Mouse (Mus musculus) CD8-positive naive resting alpha-beta T cell, adult 2 months (primary cell): ENCODE data around the gene Tmem106c.
A peak's percentile ranks its signal among the peaks of the same experiment; 100 is the strongest.

Experiments
- DNase-seq, 2 experiments: peaks; one replicate each; pipeline ENCODE4 v3.0.0; 2022; ENCODE audit warnings: low read depth in 2 of 2, low spot score in 2 of 2

Gene Tmem106c

GRCm38 (mm10) chr15:97963989-97964835, at the start of gene Tmem106c:
Tmem106c (plus strand) TSS chr15:97964200.
- DNase-seq = peak; percentile 90 to 91

GRCm38 (mm10) chr15:97914331-97914747, 49.7 kb upstream of the Tmem106c start:
- no peak for DNase-seq

- no peak for DNase-seq
Observed at GRCm38 (mm10) chr15:97917994-97918393, 46.0 kb upstream of the Tmem106c start.

- DNase-seq = no peak
Observed at GRCm38 (mm10) chr15:97919217-97919616, 44.8 kb upstream of the Tmem106c start.

- no peak for DNase-seq
Observed at GRCm38 (mm10) chr15:97920306-97920705, 43.7 kb upstream of the Tmem106c start.

- DNase-seq = no peak
Observed at GRCm38 (mm10) chr15:97921796-97922195, 42.2 kb upstream of the Tmem106c start.

- no peak for DNase-seq
Observed at GRCm38 (mm10) chr15:97922421-97922820, 41.6 kb upstream of the Tmem106c start.

- DNase-seq = no peak
Observed at GRCm38 (mm10) chr15:97927018-97927417, 37.0 kb upstream of the Tmem106c start.

- no peak for DNase-seq
Observed at GRCm38 (mm10) chr15:97927821-97928220, 36.2 kb upstream of the Tmem106c start.

- no peak for DNase-seq
Observed at GRCm38 (mm10) chr15:97929259-97929824, 34.7 kb upstream of the Tmem106c start.

- DNase-seq = no peak
Observed at GRCm38 (mm10) chr15:97932441-97932840, 31.6 kb upstream of the Tmem106c start.

- no peak for DNase-seq
Observed at GRCm38 (mm10) chr15:97938580-97938979, 25.4 kb upstream of the Tmem106c start.

- no peak for DNase-seq
Observed at GRCm38 (mm10) chr15:97940088-97940487, 23.9 kb upstream of the Tmem106c start.

GRCm38 (mm10) chr15:97941306-97941705, 22.7 kb upstream of the Tmem106c start:
- DNase-seq = no peak

GRCm38 (mm10) chr15:97942538-97942937, 21.5 kb upstream of the Tmem106c start:
- no peak for DNase-seq

GRCm38 (mm10) chr15:97943356-97943755, 20.6 kb upstream of the Tmem106c start:
- no peak for DNase-seq

GRCm38 (mm10) chr15:97944919-97945574, 19.0 kb upstream of the Tmem106c start:
- DNase-seq = no peak

- DNase-seq = no peak
Observed at GRCm38 (mm10) chr15:97945656-97946315, 18.2 kb upstream of the Tmem106c start.

- DNase-seq = no peak
Observed at GRCm38 (mm10) chr15:97948720-97949119, 15.3 kb upstream of the Tmem106c start.

GRCm38 (mm10) chr15:97949706-97950105, 14.3 kb upstream of the Tmem106c start:
- DNase-seq = no peak

GRCm38 (mm10) chr15:97950240-97950639, 13.8 kb upstream of the Tmem106c start:
- no peak for DNase-seq
